Mouse (Mus musculus) left cerebral cortex, adult 18-20 months (tissue): ENCODE data around the gene Pigv. TPM values are rescaled to one million over a fixed set of nuclear protein-coding genes. Genes with fewer than 3 reads are reported as not detected.
A peak's percentile ranks its signal among the peaks of the same experiment; 100 is the strongest.

ENCODE experiments used
- DNase-seq, 2 experiments: peaks; one replicate each; pipeline ENCODE4 v3.0.0; 2021 to 2022; ENCODE audit warnings: low spot score in 2 of 2, mixed read lengths in 1 of 2
- microRNA-seq, 2 experiments: library from miRNA; unstranded; fragments of <30 nt; microRNA quantifications; one replicate each; pipeline ENCODE4 v1.2.0; 2021
- total RNA-seq, 2 experiments: library from RNA; stranded (reverse); gene quantifications; 2 replicates each; pipeline ENCODE4 v1.2.3; 2021

Gene Pigv
- total RNA-seq, 2 experiments from 2014 or later = 7.1 to 9.7 TPM

DNA sequence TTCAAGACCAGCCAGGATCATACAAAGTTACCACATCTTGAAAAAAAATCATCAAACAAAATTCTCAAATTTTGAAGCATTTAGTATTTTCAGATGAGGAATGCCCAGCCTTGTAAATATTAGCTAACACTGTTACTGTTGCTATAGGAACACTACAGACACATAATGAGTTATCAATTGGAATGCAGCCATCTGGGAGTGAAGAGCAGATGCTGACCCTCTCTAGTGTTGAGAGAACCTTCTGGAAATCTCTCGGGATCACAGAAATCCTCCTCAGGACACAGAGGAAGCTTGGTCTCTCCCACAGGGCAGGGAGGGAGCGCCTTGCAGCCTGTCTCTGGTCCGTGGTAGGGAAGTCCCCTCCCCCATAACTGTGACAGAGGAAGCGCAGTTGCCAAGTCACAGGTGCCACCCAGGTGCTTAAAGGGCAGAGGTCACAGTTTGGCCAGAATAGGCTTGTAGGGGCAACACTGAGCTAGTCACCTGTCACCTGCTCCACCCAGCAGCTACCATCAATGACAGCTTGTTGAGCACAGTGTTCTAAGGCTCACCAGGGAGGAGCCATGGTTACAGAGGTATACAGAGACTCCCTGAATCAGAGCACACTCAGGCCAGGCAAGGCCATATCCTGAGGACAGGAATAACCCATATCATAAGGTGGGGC lies 52.8 kb downstream of the Pigv start:
- no peak for DNase-seq

DNA sequence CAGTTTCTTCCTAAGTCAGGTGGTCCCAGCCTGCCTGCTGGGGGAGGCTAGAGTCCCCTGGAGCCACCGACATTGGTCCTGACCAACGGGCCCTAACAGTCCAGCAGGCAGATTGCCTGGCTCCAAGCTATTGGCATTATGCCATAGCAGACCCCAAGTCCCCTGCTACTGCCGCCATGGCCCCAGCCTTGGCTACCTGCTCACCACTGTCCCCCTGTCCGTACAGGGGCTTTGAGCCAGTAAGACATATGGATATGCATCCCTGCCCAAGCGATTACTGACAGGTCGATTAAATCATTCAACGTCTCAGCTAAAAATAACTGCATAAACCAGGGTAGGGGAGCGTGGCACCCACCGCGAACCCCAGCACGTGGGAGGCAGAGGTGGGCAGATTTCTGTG lies 54.5 kb downstream of the Pigv start:
- no peak for DNase-seq

GRCm38 (mm10) chr4:133615416-133615815 lies 57.0 kb downstream of the Pigv start:
- DNase-seq = no peak

DNA sequence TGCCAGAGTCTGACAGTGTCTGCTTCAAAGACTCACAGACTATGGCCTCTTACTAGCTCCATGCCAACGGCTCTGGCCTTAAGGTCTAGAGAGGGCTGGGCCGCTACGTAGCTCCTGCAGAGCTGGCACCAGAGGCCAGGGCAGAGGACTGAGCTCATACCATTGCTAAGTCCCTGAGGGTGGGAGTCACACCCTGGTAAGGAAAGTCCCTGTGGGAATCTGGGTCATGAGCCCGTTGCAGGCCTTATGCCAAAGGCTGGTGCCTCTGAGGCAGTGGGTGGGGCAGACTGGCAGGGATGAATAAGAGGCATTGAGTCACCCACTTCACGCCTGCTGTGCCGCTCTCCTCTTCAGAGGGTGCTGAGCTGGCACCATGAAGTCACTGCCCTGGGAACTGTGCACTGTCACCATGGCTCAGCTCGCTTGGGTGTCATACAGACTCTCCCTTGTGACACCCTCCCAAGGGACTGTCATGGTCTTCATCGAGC lies 58.1 kb downstream of the Pigv start:
- DNase-seq = peak; percentile 74 to 81

DNA sequence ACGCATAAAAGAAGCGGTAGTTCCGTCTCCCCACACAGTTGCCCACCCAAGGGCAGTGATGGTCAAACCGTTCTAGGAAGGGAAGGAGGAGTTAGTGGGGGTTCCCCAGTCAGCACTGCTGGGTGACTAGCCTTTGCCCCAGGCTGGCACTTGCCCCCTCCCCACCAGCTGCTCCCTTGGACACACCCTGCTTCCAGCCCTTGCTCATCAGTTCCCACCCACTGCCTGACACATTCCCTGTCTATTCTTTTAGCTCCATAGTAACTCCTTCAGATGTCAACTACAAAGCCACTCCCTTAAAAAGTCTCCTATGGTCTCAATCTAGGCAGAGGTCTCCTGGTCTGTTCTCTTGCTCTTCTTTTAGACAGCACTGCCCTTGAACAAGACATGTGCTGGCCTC lies 58.6 kb downstream of the Pigv start:
- no peak for DNase-seq

- DNase-seq = no peak
These were observed 59.4 kb downstream of the Pigv start for GRCm38 (mm10) chr4:133613026-133613425.

DNA sequence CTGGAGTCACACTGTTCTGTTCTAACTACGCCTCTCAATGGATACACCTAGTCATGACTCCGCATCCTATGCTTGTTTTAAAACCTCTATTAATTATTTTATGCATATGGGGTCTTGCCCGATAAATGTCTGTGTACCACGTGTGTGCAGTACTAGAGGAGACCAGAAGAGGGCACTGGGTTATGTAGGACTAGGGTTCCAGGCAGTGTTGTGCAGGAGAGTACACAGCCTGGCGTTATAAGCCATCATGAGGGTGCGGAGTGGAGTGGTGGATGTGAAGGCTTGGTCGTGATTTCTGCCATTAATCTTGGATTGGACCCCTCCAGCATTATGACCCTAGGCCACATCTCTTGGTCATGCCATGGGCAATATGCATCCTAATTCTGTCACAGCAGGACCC lies 60.0 kb downstream of the Pigv start:
- DNase-seq = no peak

- DNase-seq = no peak
These were observed 60.6 kb downstream of the Pigv start for GRCm38 (mm10) chr4:133611815-133612214.

Small RNA genes lying within 50 kb of the gene (microRNA-seq; reads per million reads assigned to microRNA genes)
- 0 reads per million in 2 experiments for gene Mir7227

Other genes with a start within 250 kb of the Pigv start
- under 1 TPM in 1 of 2 experiments, not detected in 1; 0.14 TPM for gene Tent5b, start 192.5 kb downstream of the Pigv start, total RNA-seq
- gene Trnp1, start 174.1 kb downstream of the Pigv start, total RNA-seq = 100 to 1,000 TPM; 164 to 182 TPM
- under 1 TPM; 0.42 to 0.54 TPM for gene Kdf1, start 153.7 kb downstream of the Pigv start, total RNA-seq
- 100 to 1,000 TPM; 148 to 156 TPM for gene Nudc, start 126.7 kb downstream of the Pigv start, total RNA-seq
- not detected for gene Nr0b2, start 119.3 kb downstream of the Pigv start, total RNA-seq
- 1 to 10 TPM; 8.3 to 10.0 TPM for gene Gpatch3, start 97.9 kb downstream of the Pigv start, total RNA-seq
- gene Gpn2, start 88.3 kb downstream of the Pigv start, total RNA-seq = 10 to 100 TPM in 1 of 2 experiments, 1 to 10 TPM in 1; 9.9 to 11.6 TPM
- 1 to 10 TPM; 1.4 to 2.6 TPM for gene Sfn, start 70.5 kb downstream of the Pigv start, total RNA-seq
- gene Zdhhc18, start 22.5 kb downstream of the Pigv start, total RNA-seq = 10 to 100 TPM; 35.5 to 39.2 TPM
- 10 to 100 TPM; 83.3 to 86.2 TPM for gene Arid1a, start 84.1 kb upstream of the Pigv start, total RNA-seq
- 10 to 100 TPM; 12.0 to 12.6 TPM for gene Rps6ka1, start 215.2 kb upstream of the Pigv start, total RNA-seq